Mouse (Mus musculus) erythroblast, embryonic 14.5 days (primary cell): ENCODE results near the gene Gata3. TPM values are rescaled to one million over a fixed set of nuclear protein-coding genes. Genes with fewer than 3 reads are reported as not detected.

Source experiments
- H3K27me3 ChIP-seq: 2 replicates; pipeline ENCODE4 v1.6.1; 2012; ENCODE audit warnings: inconsistent platforms; ENCODE audit not compliant: control insufficient read depth
- H3K36me3 ChIP-seq: 2 replicates; pipeline ENCODE4 v1.6.1; 2012; ENCODE audit warnings: mild to moderate bottlenecking, inconsistent platforms; ENCODE audit not compliant: control insufficient read depth
- H3K4me1 ChIP-seq: 2 replicates; pipeline ENCODE4 v1.6.1; 2012; ENCODE audit warnings: inconsistent platforms; ENCODE audit not compliant: control insufficient read depth
- H3K4me3 ChIP-seq: replicated peaks from 2 replicates; pipeline ENCODE3; 2012; ENCODE audit warnings: moderate library complexity, mild to moderate bottlenecking, inconsistent platforms
- H3K9me3 ChIP-seq: 2 replicates; pipeline ENCODE4 v1.6.1; 2012; ENCODE audit warnings: low read length, inconsistent platforms, mixed read lengths; ENCODE audit not compliant: control insufficient read depth
- GATA1 ChIP-seq: IDR thresholded peaks from 2 replicates; pipeline ENCODE4 v1.6.1; 2012; ENCODE audit warnings: low read length, inconsistent platforms, mixed read lengths
- TAL1 ChIP-seq: IDR thresholded peaks from 3 replicates; pipeline ENCODE4 v1.6.1; 2012; ENCODE audit warnings: low read length, inconsistent platforms, mixed read lengths
- polyA plus RNA-seq: library from polyadenylated mRNA; stranded (reverse); fragments of >175 nt; gene quantifications from 2 replicates; pipeline ENCODE4 v1.2.3, GENCODE M21; 2012

Gene Gata3
- polyA plus RNA-seq, 1 experiment, result 0.04 TPM

DNA sequence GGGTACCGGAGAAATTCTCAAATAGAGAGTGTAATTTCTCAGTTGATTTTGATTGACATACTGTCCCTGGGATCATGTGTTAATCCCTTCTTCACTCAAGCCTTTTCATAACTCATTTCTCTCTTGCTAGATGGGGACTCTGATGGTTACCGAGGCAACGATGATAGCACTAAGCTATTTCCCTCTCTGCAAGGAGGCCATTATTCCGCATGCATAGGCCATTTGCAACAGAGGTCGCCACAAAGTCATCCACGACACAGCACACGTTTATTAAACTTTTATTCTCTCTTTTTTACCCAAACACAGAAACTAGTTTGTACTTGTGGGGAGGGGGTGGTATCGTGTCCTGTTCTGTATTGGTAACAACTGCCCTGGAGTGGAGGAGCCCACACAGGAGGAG lies 8.0 kb upstream of the Gata3 start:
- Histone ChIP-seq H3K27me3 (peaks cover 73% of the 10 kb centered on the region), H3K36me3 (no peaks in the 10 kb centered on the region), H3K4me1 (no peaks in the 10 kb centered on the region), H3K9me3 (no peaks in the 10 kb centered on the region), H3K4me3 (no peak overlapping the region)
- TF ChIP-seq TAL1, result no peak
- no peak for TF ChIP-seq GATA1

DNA sequence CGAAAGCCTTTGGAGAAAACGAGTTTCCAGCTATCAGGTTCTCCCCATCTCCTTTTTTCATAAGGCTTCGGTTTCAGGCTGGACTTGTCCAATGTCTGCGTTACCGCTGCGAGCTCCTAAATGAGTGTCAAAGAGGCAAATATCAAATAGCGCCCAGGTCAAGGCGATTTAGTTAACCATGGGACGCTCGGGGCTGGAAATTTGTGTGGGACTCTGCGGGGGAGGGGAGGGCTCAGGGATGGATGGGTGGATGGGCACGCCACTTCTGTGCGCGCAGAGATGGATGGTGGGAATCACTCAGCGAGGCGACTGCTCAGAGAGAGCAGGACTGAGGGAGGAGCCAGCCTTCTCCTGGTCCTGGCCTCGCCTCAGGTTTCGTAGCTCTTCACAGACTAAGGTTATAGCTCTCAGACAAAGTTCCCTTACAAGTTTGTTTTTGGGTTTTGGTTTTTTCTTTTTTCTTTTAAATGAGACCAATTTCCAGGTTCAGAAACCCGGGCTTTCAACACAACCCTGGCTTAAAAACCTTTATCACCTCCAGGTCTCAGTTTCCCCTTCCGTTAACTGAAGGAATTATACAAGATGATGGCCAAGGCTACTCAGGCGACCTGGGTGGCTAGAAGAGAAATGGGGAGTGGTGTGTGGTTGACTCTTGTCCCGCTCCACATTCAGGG lies 6.4 kb upstream of the Gata3 start:
- TF ChIP-seq TAL1 (no peak), GATA1 (no peak)
- no peak overlapping the region for H3K4me3 ChIP-seq
- H3K9me3 ChIP-seq, result no peaks in the 10 kb centered on the region
- no peaks in the 10 kb centered on the region for H3K4me1 ChIP-seq
- peaks cover 85% of the 10 kb centered on the region for H3K27me3 ChIP-seq
- no peaks in the 10 kb centered on the region for H3K36me3 ChIP-seq

- H3K27me3 ChIP-seq, result peaks cover 97% of the 10 kb centered on the region
- H3K9me3 ChIP-seq, result no peaks in the 10 kb centered on the region
- TF ChIP-seq GATA1 (no peak), TAL1 (no peak)
- H3K36me3 ChIP-seq, result no peaks in the 10 kb centered on the region
- H3K4me3 ChIP-seq, result no peak overlapping the region
- H3K4me1 ChIP-seq, result no peaks in the 10 kb centered on the region
Measured at GRCm38 (mm10) chr2:9894836-9895593, 5.2 kb upstream of the Gata3 start.

DNA sequence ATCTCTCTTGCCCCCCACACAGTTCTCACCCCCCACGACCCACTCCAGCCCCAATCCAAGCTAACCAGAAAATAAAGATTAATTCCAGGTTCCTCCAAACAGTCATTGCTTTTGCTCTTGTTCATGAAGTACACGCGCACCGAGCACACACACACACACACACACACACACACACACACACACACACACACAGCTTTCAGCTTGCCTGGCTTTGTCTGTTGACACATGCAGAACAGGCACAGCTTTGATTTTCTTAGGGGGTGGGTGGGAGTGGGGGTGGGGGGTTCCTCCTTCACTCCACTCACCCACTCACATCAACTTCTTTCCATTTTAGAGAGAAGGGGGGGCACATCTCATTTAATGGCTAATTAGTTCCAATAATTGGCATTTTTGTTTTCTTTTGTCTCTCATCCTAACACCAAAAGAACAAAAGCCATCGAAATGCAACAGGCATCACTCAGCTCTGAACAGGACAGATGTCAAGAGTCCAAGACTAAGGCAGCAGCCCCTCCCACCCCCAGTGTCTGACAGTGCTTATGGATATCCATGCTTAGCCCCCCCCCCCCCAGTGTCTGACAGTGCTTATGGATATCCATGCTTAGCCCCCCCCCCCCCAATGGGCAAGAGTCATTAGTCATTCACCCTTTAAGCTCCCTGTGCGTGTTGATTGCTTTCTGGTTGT lies 3.6 kb upstream of the Gata3 start:
- no peaks in the 10 kb centered on the region; the same call in 1 of the 2 replicates for H3K4me1 ChIP-seq
- H3K36me3 ChIP-seq, result no peaks in the 10 kb centered on the region
- no peak overlapping the region for H3K4me3 ChIP-seq
- H3K9me3 ChIP-seq, result no peaks in the 10 kb centered on the region; the same call in 1 of the 2 replicates
- peaks cover 97% of the 10 kb centered on the region for H3K27me3 ChIP-seq
- TF ChIP-seq TAL1, result no peak
- TF ChIP-seq GATA1, result no peak

GRCm38 (mm10) chr2:9892541-9892940 lies 2.7 kb upstream of the Gata3 start:
- H3K4me1 ChIP-seq, result no peaks in the 10 kb centered on the region; the same call in 1 of the 2 replicates
- H3K9me3 ChIP-seq, result no peaks in the 10 kb centered on the region; the same call in 1 of the 2 replicates
- no peak for TF ChIP-seq GATA1
- TF ChIP-seq TAL1, result no peak
- H3K36me3 ChIP-seq, result no peaks in the 10 kb centered on the region
- H3K27me3 ChIP-seq, result peaks cover 98% of the 10 kb centered on the region
- H3K4me3 ChIP-seq, result no peak overlapping the region

DNA sequence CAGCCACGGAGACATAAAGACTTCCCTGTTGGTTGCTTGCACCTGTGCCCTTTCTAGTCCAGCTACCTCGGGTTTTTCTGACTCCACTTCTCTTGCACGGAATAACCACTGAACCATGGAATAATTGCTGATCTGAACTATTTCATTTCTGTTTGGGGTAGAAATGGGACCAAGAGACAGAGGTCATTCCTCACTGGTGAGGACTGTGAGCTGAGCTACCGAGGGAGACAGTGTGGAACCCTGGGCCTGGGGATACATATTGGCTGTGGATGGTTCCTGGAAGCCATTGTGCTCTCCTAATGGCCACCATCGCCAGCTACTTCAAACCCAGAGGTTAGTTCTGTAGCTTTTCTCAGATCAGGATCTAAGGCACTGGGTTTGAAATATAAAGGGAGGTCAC lies 1.1 kb upstream of the Gata3 start:
- Histone ChIP-seq H3K36me3 (no peaks in the 10 kb centered on the region), H3K4me1 (no peaks in the 10 kb centered on the region; the same call in 1 of the 2 replicates), H3K4me3 (no peak overlapping the region), H3K9me3 (no peaks in the 10 kb centered on the region; the same call in 1 of the 2 replicates), H3K27me3 (peaks cover 98% of the 10 kb centered on the region)
- TF ChIP-seq TAL1, result no peak
- TF ChIP-seq GATA1, result no peak

GRCm38 (mm10) chr2:9890251-9890650 lies 417 bp upstream of the Gata3 start:
- TF ChIP-seq GATA1 (no peak), TAL1 (no peak)
- Histone ChIP-seq H3K4me3 (no peak overlapping the region), H3K9me3 (no peaks in the 10 kb centered on the region; the same call in 1 of the 2 replicates), H3K36me3 (no peaks in the 10 kb centered on the region), H3K27me3 (peaks cover 98% of the 10 kb centered on the region), H3K4me1 (no peaks in the 10 kb centered on the region; the same call in 1 of the 2 replicates)

- Histone ChIP-seq H3K4me3 (no peak within 1 kb of the TSS), H3K36me3 (no peaks in the 10 kb centered on the region), H3K9me3 (no peaks in the 10 kb centered on the region; the same call in 1 of the 2 replicates), H3K4me1 (no peaks in the 10 kb centered on the region; the same call in 1 of the 2 replicates), H3K27me3 (peaks cover 98% of the 10 kb centered on the region)
- no peak for TF ChIP-seq TAL1
- no peak for TF ChIP-seq GATA1
Measured at GRCm38 (mm10) chr2:9888913-9889650, 752 bp downstream of the Gata3 start, which contains the start of gene 9230102O04Rik. 9230102O04Rik (minus strand) TSS chr2:9889540.
